Mouse (Mus musculus): ENCODE measurements around the gene Haghl.
"Not testable (repeated sequence)": the region's sequence is repeated elsewhere in the genome, so short reads cannot be mapped to it uniquely, and the experiment has no call there.

The Haghl gene

GRCm38 (mm10) chr17:25744311-25744710 is 41.2 kb downstream of the Haghl start:
- no peak for DNase-seq (ENCODE audit: low spot score)

- DNase-seq (ENCODE audit: low spot score): peak; percentile 69
Observed at GRCm38 (mm10) chr17:25743831-25744230, 41.6 kb downstream of the Haghl start.

GRCm38 (mm10) chr17:25741471-25741870 is 44.0 kb downstream of the Haghl start:
- DNase-seq (ENCODE audit: low spot score): not testable (repeated sequence)

GRCm38 (mm10) chr17:25738861-25739260 is 46.6 kb downstream of the Haghl start:
- DNase-seq (ENCODE audit: low spot score): no peak

- DNase-seq (ENCODE audit: low spot score): no peak
Observed at GRCm38 (mm10) chr17:25735745-25736144, 49.7 kb downstream of the Haghl start, which contains the start of gene Mslnl. Gene Mslnl (plus strand): TSS chr17:25736042.

GRCm38 (mm10) chr17:25735246-25735645 is 50.2 kb downstream of the Haghl start:
- DNase-seq (ENCODE audit: low spot score): no peak

- DNase-seq (ENCODE audit: low spot score): peak; percentile 93
Observed at GRCm38 (mm10) chr17:25732082-25732481, 53.4 kb downstream of the Haghl start.
